Mouse (Mus musculus) ES-Bruce4 (cell line): Measurements from ENCODE around the gene Sdr9c7.

Source experiments
- CTCF ChIP-seq: IDR thresholded peaks from one replicate; pipeline ENCODE4 v1.8.1; 2011; ENCODE audit warnings: low read depth, low read length
- EP300 ChIP-seq: IDR thresholded peaks from 2 replicates; pipeline ENCODE4 v1.6.1; 2011; ENCODE audit warnings: low read depth, low read length; ENCODE audit not compliant: insufficient read depth
- POLR2A ChIP-seq: IDR thresholded peaks from one replicate; pipeline ENCODE4 v1.8.1; 2011; ENCODE audit warnings: low read length; ENCODE audit not compliant: insufficient read depth

DNA sequence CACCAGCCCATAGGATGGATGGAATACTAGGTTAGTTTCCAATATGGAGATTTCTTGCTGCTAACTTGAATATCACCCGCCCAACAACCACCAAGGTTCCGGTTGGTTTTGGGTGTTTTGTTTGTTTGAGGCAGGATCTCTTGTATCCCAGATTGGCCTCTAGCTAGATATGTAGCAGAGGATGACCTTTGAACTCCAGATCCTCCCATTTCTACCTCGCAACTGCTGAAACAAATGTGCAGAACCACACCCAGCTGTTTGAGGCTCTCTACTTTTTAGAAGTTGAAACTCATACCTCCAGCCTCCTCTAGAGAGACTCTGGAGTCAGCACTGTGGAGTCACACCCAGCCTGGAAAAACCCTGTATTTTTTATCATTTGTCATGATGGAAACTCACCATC is 812 bp upstream of the Sdr9c7 start:
- TF ChIP-seq POLR2A: no peak
- no peak for TF ChIP-seq CTCF
- no peak for TF ChIP-seq EP300
